Mouse (Mus musculus): Measurements from ENCODE around the gene Cct5. TPM values are rescaled to one million over a fixed set of nuclear protein-coding genes. Genes with fewer than 3 reads are reported as not detected.

The Cct5 gene
- total RNA-seq, 2 experiments from 2014 or later: 309 to 346 TPM

DNA sequence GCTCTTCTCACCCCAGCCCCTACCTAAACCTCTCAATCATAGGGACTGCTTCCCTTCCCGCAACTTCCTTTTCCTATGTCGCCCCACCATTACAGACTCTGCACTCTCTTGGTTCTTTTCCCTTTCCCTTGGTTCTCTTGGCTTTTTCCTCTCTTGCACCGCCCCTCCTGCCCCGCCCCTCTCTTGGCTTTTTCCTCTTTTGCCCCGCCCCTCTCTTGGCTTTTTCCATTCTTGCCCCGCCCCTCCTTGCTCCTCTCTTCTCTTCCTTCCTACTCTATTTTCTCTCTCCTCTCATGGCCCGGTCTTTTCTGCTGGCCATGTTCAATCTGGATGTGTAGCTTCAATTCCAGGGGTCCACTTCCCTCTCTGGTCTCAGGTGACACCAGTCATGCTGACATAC is 34.2 kb downstream of the Cct5 start:
- no peak for DNase-seq (ENCODE audit: low spot score in 2 of 2)

DNA sequence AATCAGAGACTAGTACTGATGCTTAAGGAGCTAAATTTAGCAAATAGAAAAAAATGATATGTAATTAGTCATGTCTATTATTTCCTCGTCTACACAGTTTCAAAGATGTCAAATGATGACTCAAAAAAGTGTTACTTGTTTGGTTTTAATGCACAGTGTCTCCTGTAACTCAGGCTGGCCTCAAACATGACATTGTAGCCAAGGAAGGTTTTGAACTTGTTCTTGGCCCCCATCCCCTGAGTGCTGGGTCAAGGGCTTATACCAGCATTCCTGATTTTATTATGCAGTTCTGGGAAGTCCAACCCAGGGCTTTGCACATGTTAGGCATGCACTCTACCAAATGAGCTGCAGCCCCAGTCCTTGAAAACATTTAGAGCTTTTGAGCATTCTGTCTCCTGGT is 35.8 kb downstream of the Cct5 start:
- no peak for DNase-seq (ENCODE audit: low spot score in 2 of 2)

DNA sequence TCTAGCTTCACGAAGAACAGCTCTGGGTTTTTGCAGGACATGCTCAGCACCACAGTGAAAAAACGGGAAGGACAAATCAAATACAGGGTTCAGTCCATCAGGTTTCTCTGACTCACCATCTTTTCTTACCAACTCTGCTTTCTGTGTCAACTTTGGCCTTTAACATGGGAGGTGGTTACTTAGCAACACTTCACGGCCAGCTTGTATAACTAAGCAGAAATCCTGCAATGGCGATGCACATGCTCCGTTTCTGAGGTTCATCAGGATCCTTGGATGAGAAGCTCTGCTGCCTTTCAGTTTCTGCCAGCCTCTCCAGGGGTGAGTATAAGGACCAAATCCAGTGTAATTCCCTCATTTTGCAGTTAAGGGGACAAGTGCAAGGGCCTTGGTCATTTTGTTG is 36.4 kb downstream of the Cct5 start, which contains the start of gene Cmbl:
Cmbl (plus strand) TSS at position 206 of the 400 bp plus-strand sequence.
- DNase-seq (ENCODE audit: low spot score in 2 of 2): no peak

DNA sequence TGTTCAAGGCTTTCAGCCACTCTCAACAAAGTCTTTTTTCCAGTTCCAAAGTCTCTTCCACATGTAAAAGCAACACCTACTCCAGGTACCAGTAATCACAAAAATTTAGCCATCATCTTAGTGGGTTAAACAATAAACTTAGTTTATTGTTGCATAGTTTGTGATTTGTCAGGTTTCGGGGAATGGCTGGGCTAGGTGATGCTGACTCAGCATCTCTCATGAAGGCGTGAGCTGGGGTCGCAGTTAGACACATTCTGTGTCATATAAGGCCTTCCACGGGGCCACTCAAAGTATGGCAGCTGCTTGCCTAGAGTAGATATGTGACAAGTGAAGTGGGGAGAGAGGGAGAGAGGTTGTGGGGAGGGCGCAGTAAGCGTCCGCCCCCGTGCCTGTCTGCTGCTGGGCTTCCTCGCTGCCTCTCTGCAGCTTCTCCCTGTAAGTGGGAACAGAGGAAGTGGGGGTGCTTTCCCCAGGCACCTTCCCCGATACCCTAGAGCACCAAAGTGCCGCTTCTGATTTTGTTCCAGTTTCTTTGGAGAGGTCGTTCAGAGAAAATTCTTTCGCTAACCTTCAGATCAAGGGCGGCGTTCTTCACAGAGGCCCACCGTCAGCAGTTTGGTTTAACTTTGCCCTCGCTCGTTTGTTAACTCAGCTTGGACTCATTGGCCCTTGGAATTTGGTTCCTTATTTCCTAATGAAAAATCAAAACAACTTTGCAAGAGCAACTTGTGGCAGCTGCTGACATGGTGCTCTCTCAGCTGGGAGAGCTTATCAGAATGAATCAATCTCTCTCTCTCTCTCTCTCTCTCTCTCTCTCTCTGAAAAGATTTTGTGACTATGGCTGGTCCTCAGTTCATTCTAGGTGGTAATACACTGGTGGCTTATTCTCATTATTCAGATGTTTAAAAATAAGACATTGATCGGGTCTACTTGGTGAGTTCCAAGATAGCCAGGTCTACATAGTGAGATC is 37.7 kb downstream of the Cct5 start:
- DNase-seq (ENCODE audit: low spot score in 2 of 2): no peak

DNA sequence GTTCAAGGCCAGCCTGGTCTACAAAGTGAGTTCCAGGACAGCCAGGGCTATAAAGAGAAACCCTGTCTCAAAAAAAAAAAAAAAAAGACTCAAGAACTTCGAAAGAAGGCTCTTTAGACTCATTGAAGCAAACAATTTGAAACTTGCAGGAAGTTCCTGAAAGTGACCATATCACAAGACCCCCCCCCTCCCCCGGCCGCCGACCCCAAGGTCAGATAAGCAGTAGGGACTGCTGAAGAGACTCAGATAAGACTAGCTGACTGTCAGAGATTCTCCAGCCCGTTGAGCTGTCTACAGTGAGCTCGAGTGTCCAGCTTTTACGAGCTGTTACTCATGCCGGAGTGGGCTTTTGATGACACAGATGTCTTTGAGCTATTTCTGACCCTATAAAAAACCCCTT is 38.8 kb downstream of the Cct5 start:
- DNase-seq (ENCODE audit: low spot score in 2 of 2): no peak

DNA sequence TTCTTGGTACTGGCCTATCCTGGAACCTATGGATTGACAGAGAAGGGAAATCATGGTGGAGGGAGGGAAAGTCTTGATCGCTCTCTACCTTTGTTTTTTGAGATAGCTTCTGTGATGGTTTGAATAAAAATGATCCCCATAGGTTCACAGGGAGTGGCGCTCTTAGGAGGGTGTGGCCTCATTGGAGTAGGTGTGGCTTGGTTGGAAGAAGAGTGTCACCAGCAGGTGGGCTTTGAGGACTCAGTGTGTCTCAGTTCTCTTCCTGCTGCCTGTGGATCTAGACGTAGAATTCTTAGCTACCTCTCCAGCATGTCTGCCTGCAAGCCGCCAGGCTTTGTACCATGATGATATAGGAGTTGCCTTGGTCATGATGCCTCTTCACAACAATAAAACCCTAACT is 39.6 kb downstream of the Cct5 start:
- no peak for DNase-seq (ENCODE audit: low spot score in 2 of 2)

DNA sequence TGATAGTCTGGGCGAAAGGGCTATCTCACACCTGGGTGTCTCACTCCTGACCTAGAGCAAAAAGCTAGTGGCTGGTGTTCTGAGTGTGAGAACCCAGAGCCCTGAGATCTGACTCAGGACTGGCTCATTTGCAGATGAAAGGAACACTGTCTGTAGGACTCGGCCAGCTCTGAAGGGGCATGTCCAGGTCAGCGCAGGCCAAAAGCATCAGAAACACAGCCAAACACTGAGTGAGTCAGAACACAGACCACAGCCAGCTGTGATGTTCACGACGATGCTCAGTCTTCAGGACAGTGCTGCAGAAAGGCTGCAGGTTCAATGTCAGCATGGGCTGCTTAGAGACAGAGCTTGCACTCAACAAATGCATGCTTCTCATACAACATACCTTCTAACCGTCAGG is 40.2 kb downstream of the Cct5 start:
- no peak for DNase-seq (ENCODE audit: low spot score in 2 of 2)

DNA sequence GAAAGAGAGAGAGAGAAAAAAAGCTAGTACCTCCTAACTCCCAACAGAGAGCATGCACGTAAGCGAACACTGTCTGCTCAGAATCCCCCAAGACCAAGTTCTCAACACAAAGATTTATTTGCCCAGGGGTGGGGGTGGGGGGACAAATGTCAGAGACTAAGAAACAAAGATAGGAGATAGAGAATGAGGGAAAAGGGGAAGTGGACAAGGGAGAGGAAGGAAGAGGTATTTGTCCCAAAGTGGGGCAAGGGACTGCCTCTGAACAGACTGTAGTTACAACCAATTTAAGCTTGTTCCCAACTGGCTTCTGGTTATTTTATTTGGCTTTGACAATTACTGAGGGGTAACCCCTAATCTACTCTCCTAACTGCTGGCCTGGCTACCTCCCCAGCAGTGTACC is 46.7 kb downstream of the Cct5 start:
- no peak for DNase-seq (ENCODE audit: low spot score in 2 of 2)

DNA sequence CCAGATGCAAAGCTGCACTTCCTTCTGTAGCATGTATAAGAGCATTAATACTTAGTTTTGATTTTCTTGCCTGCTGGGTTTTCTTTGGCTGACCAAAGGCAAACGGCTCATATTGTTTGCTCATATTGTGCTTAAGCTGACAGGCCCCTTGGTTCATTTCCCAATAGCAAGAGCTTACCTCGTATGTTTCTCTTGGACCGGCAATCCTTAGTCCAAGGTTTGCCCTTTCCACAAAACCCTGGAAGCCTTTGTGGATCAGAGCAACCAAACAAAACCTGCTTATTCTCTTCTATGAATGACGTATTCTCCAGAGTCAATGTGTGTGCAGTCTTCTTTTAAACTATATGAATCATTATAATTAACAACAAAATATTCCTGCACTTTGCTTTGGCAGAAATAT is 51.2 kb downstream of the Cct5 start:
- no peak for DNase-seq (ENCODE audit: low spot score in 2 of 2)

DNA sequence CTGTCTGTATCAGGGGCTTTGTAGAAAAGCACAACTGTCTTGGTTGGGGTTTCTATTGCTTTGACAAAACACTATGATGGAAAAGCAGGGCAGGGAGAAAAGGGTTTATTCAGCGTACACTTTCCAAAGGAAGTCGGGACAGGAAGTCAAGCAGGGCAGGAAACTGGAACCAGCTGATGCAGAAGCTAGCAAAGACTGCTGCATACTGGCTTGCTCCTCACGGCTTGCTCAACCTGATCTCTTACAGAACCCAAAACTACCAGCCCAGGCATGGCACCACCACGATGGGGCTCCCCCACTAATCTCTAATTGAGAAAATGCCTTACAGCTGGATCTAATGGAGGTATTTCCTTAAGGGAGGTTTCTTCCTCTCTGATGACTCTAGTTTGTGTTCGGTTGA is 54.2 kb downstream of the Cct5 start:
- DNase-seq (ENCODE audit: low spot score in 2 of 2): no peak

DNA sequence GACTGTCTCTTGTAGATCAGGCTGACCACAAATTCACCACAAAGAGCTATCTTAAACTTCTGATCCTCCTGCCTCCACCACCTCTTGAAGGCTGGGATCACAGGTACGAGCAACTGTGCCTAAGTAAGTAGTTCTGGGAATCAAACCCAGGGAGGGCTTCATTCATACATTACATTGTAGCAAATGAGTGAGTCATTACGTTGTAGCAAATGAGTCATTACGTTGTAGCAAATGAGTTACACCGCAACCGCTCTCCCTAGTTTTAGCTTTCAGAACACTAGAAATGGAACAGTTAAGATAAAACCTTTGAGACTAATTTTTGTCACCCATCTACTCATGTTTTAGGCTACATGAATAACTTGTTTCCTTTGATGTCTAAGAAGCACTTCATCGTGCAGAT is 55.3 kb downstream of the Cct5 start:
- no peak for DNase-seq (ENCODE audit: low spot score in 2 of 2)

DNA sequence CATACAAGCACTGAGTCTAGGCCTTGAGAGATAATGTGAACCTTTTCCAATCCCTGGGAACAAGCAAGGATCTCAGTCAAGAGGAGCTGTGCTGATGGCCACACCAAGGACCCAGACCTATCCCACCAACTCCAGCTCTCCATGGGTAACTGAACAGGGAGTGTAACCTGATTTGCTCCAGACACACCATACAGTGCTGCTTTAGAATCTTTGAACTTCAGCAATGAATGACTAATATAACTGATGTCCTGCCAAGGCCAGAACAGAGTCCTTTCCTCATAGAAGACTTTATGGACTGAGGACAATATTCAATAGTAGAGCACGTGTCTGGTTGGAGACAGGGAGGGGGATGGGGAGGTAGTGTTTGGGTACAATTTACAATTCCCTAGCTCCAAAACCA is 56.5 kb downstream of the Cct5 start:
- no peak for DNase-seq (ENCODE audit: low spot score in 2 of 2)

DNA sequence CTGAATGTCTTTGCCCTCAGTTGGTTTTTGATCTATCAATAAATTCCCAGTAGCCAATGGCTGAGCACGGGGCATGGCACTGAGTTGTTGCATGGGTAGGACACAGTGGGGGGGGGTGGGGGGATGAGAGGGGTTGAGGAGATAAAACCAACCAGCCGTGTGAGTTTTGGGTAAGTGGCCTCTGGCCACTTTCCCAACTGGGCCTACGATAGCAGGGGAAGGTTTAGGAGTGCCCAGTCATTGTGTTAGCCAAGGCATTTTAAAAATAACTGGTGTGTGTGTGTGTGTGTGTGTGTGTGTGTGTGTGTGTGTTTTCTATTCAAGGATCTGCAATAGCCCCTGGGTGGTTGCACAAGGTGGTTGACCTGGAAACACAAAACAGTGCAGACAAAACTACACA is 58.4 kb downstream of the Cct5 start:
- no peak for DNase-seq (ENCODE audit: low spot score in 2 of 2)

DNA sequence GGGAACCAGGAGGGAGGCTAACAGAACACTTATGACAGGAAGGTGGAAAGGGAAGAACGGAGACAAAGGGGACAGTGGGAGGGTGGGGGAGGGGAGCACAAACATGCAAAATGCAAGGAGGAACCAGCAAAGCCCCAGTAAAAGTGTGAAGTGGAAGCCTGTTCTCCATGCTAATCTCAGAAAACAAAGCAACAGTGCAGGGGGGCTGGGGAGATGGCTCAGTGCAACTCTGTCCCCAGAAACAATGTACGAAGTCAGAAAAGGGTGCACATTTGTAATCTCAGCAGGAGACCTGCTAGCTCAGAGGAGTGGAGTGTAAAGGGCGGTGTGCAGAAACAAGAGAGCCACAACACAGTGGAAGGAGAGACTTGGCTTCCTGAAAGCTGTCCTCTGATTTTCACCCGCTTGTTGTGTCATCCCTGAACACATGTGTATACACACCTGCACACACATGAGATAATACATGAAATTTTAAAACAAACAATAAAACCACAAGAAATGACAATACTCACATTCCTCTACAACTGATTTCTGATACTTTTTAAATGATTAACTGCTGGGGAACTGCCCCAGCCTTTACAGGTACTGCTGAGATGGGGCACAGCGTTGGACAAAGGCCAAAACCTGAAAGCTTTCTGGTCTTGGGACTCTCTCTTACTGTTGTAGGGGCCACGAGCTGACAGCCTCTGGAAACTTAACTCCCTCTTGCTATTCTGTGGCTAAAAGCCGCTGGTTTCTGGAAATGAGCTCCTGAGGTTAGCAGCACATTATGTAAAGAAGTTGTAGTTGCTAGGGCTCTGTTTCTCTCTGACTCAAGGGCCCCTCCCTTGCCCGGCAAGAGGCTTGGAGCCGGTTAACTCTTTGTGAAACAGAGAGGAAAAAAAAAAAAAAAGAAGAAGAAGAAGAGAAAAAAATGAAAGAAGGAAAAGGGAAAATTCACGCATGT is 59.3 kb downstream of the Cct5 start:
- DNase-seq (ENCODE audit: low spot score in 2 of 2): no peak

Other genes with a start within 250 kb of the Cct5 start
- 1 to 10 TPM; 1.3 to 4.4 TPM for gene Ankrd33b, start 234.1 kb downstream of the Cct5 start, total RNA-seq (2021)
- gene Ropn1l, start 148.1 kb downstream of the Cct5 start, total RNA-seq (2021): 1 to 10 TPM; 3.7 to 4.9 TPM
- gene March6, start 70.8 kb downstream of the Cct5 start, total RNA-seq (2021): 100 to 1,000 TPM in 1 of 2 experiments, 10 to 100 TPM in 1; 84.7 to 161 TPM
- 100 to 1,000 TPM in 1 of 2 experiments, 10 to 100 TPM in 1; 69.7 to 178 TPM for gene Cmbl, start 36.4 kb downstream of the Cct5 start, total RNA-seq (2021)
- gene Fam173b, start within 50 bp of the Cct5 start, total RNA-seq (2021): 10 to 100 TPM; 23.2 to 25.0 TPM

Data from adrenal gland, adult 18-20 months (tissue).